Mouse (Mus musculus) spleen, adult 2 months (tissue): Measurements from ENCODE around the gene Fmnl1. TPM values are rescaled to one million over a fixed set of nuclear protein-coding genes. Genes with fewer than 3 reads are reported as not detected.

Source experiments
- DNase-seq, 2 experiments: peaks; one replicate each; pipeline versions ENCODE4 v3.0.0 to v3.0.0-alpha.2; 2012 to 2021; ENCODE audit warnings: low spot score in 2 of 2, low read depth in 1 of 2
- H3K27ac ChIP-seq: fragments of 200-500 bp; 2 replicates; pipeline ENCODE4 v1.5.1; 2012; ENCODE audit warnings: low read length, inconsistent platforms; ENCODE audit not compliant: insufficient read depth
- H3K27me3 ChIP-seq: fragments of 200-500 bp; 2 replicates; pipeline ENCODE4 v1.6.1; 2012; ENCODE audit warnings: mild to moderate bottlenecking, moderate library complexity, low read length, inconsistent platforms; ENCODE audit not compliant: control insufficient read depth, insufficient read depth
- H3K36me3 ChIP-seq: fragments of 200-500 bp; 2 replicates; pipeline ENCODE4 v1.6.1; 2012; ENCODE audit warnings: mild to moderate bottlenecking, low read length, inconsistent platforms; ENCODE audit not compliant: control insufficient read depth, insufficient read depth
- H3K4me1 ChIP-seq: fragments of 200-500 bp; 2 replicates; pipeline ENCODE4 v1.6.1; 2011; ENCODE audit warnings: inconsistent platforms; ENCODE audit not compliant: control insufficient read depth, insufficient read depth, insufficient read length
- H3K4me3 ChIP-seq: fragments of 200-500 bp; 2 replicates; pipeline ENCODE4 v1.5.1; 2011; ENCODE audit warnings: mild to moderate bottlenecking, inconsistent platforms; ENCODE audit not compliant: insufficient read depth, insufficient read length; ENCODE audit errors: extremely low read depth
- CTCF ChIP-seq: fragments of 200-500 bp; IDR thresholded peaks from 2 replicates; pipeline ENCODE4 v1.5.1; 2011; ENCODE audit warnings: mild to moderate bottlenecking, inconsistent platforms; ENCODE audit not compliant: insufficient read depth, insufficient read length, insufficient replicate concordance; ENCODE audit errors: extremely low read depth
- POLR2A ChIP-seq: fragments of 200-500 bp; IDR thresholded peaks from 2 replicates; pipeline ENCODE4 v1.6.1; 2011; ENCODE audit warnings: low read depth, low read length, inconsistent platforms
- WGBS: fragments of 180-500 bp; shearing (Covaris S2); methylation state at CpG from one replicate; pipeline ENCODE4 v1.1.7; 2018; 5-methylcytosine and 5-hydroxymethylcytosine counted together
- polyA plus RNA-seq: library from polyadenylated mRNA; depleted of rRNA; stranded (reverse); fragments of >200 nt; gene quantifications from 2 replicates; pipeline ENCODE4 v1.2.3, GENCODE M21; 2012

Gene Fmnl1
- polyA plus RNA-seq, 1 experiment, result 137 TPM

GRCm38 (mm10) chr11:103230626-103231025 lies 59.7 kb downstream of the Fmnl1 start:
- Histone ChIP-seq H3K4me1 (no peaks in the 10 kb centered on the region), H3K36me3 (peaks cover 42% of the 10 kb centered on the region), H3K27ac (no peak overlapping the region), H3K27me3 (no peaks in the 10 kb centered on the region), H3K4me3 (no peak overlapping the region)
- no peak for DNase-seq
- 95% methylated on average over 19 of the region's 19 CpGs for WGBS
- TF ChIP-seq POLR2A (no peak), CTCF (no peak)

- H3K36me3 ChIP-seq, result peaks cover 37% of the 10 kb centered on the region
- H3K27me3 ChIP-seq, result no peaks in the 10 kb centered on the region
- 89% methylated on average over 7 of the region's 7 CpGs for whole genome bisulfite sequencing
- H3K27ac ChIP-seq, result no peak overlapping the region
- DNase-seq, result no peak
- H3K4me3 ChIP-seq, result no peak overlapping the region
- TF ChIP-seq POLR2A, result no peak
- TF ChIP-seq CTCF, result no peak
- H3K4me1 ChIP-seq, result no peaks in the 10 kb centered on the region
These were observed 60.5 kb downstream of the Fmnl1 start for GRCm38 (mm10) chr11:103231367-103231766.

GRCm38 (mm10) chr11:103232966-103233365 lies 62.1 kb downstream of the Fmnl1 start:
- peak; percentile 45 to 83 for DNase-seq
- Histone ChIP-seq H3K36me3 (peaks cover 40% of the 10 kb centered on the region), H3K4me3 (no peak overlapping the region), H3K27me3 (no peaks in the 10 kb centered on the region), H3K27ac (no peak overlapping the region), H3K4me1 (no peaks in the 10 kb centered on the region)
- 28% methylated on average over 7 of the region's 7 CpGs for WGBS
- TF ChIP-seq CTCF (peak; percentile 97), POLR2A (no peak)

- Histone ChIP-seq H3K27ac (no peak overlapping the region), H3K4me3 (no peak overlapping the region)
- WGBS, result 91% methylated on average over 1 of the region's 1 CpGs
These were observed 63.5 kb downstream of the Fmnl1 start for GRCm38 (mm10) chr11:103234447-103234846.

GRCm38 (mm10) chr11:103235702-103236101 lies 64.8 kb downstream of the Fmnl1 start:
- no peak overlapping the region for H3K27ac ChIP-seq
- no peak overlapping the region for H3K4me3 ChIP-seq
- no peaks in the 10 kb centered on the region for H3K27me3 ChIP-seq
- TF ChIP-seq POLR2A (no peak), CTCF (no peak)
- H3K4me1 ChIP-seq, result no peaks in the 10 kb centered on the region
- peaks cover 54% of the 10 kb centered on the region for H3K36me3 ChIP-seq
- 88% methylated on average over 11 of the region's 11 CpGs for WGBS
- no peak for DNase-seq

More at GRCm38 (mm10) chr11:103234447-103234846, 63.5 kb downstream of the Fmnl1 start:
- H3K27me3 ChIP-seq, result no peaks in the 10 kb centered on the region
- TF ChIP-seq CTCF (no peak), POLR2A (no peak)
- H3K36me3 ChIP-seq, result peaks cover 53% of the 10 kb centered on the region
- no peaks in the 10 kb centered on the region for H3K4me1 ChIP-seq
- DNase-seq, result no peak

GRCm38 (mm10) chr11:103236431-103236830 lies 65.5 kb downstream of the Fmnl1 start:
- Histone ChIP-seq H3K4me3 (no peak overlapping the region), H3K4me1 (no peaks in the 10 kb centered on the region), H3K36me3 (peaks cover 49% of the 10 kb centered on the region), H3K27me3 (no peaks in the 10 kb centered on the region), H3K27ac (no peak overlapping the region)
- no peak for DNase-seq
- TF ChIP-seq POLR2A (no peak), CTCF (no peak)
- WGBS, result 80% methylated on average over 6 of the region's 6 CpGs

GRCm38 (mm10) chr11:103236903-103237302 lies 66.0 kb downstream of the Fmnl1 start:
- Histone ChIP-seq H3K4me1 (no peaks in the 10 kb centered on the region), H3K27ac (no peak overlapping the region), H3K4me3 (no peak overlapping the region), H3K36me3 (peaks cover 51% of the 10 kb centered on the region), H3K27me3 (no peaks in the 10 kb centered on the region)
- TF ChIP-seq CTCF (no peak), POLR2A (no peak)
- DNase-seq, result no peak
- WGBS, result 84% methylated on average over 10 of the region's 10 CpGs

- WGBS, result 93% methylated on average over 9 of the region's 9 CpGs
- Histone ChIP-seq H3K4me3 (no peak overlapping the region), H3K36me3 (peaks cover 53% of the 10 kb centered on the region), H3K4me1 (no peaks in the 10 kb centered on the region), H3K27ac (no peak overlapping the region), H3K27me3 (no peaks in the 10 kb centered on the region)
- TF ChIP-seq POLR2A (no peak), CTCF (peak; percentile 17; the same call in 1 of the 2 replicates)
- DNase-seq, result no peak
These were observed 66.8 kb downstream of the Fmnl1 start for GRCm38 (mm10) chr11:103237757-103238156.
